Mouse (Mus musculus) embryo, embryonic 9.5 days (tissue): Measurements from ENCODE around the gene Olfr750.

ENCODE experiments used
- DNase-seq: peaks from one replicate; pipeline ENCODE4 v3.0.0-alpha.2; 2017; ENCODE audit errors: extremely low spot score

The Olfr750 gene

GRCm38 (mm10) chr14:51027387-51028155 lies 46.7 kb downstream of the Olfr750 start:
- DNase-seq, result no peak

GRCm38 (mm10) chr14:51026391-51027133 lies 47.7 kb downstream of the Olfr750 start:
- peak; percentile 65 for DNase-seq

GRCm38 (mm10) chr14:51024820-51025219 lies 49.4 kb downstream of the Olfr750 start:
- DNase-seq, result no peak

- no peak for DNase-seq
These were observed 50.8 kb downstream of the Olfr750 start for GRCm38 (mm10) chr14:51023457-51023856.

- no peak for DNase-seq
These were observed 57.0 kb downstream of the Olfr750 start for GRCm38 (mm10) chr14:51017256-51017655.
